Mouse (Mus musculus): ENCODE data around the gene 1110002E22Rik.

Gene 1110002E22Rik

DNA sequence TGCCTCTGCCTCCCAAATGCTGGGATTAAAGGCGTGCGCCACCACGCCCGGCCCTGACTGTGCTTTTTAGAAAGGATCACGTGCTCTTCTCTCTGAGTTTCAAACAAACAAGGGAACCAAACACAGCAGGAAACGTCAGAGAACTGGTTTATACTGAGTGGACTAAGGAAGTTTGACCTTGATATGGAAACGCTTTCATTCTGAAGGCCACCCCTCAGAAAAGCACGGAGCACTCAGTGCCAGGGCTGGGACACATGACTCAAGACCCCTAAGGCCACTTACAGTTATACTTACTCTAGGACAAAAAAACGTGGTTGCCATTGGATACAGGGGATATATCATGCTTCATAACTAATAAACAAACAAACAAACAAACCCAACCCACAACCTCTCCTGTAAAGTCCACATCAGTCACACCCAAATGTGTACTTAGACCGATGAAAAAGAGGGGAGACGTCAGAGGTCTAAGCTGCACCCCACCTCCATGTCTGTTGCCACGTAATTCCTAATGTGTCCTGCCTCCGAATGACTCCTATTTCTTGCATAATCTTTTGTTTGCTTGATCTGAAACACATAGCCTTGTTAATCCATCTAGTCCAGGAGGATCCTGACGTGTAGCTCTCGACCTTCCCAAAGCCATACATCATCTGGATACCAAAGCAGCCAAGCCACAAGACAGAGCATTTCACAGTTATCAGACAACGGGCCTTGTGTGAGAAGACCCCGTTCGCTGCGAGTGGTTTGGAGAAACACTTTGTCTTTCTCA lies 31.6 kb downstream of the 1110002E22Rik start:
- in situ Hi-C loops (cut with MboI; ENCODE audit: low pct_unique_long_range_greater_than_20kb in 1 of 2, low sequenced_read_pairs in 2 of 2, unreplicated experiment in 1 of 2) = no loop called here

DNA sequence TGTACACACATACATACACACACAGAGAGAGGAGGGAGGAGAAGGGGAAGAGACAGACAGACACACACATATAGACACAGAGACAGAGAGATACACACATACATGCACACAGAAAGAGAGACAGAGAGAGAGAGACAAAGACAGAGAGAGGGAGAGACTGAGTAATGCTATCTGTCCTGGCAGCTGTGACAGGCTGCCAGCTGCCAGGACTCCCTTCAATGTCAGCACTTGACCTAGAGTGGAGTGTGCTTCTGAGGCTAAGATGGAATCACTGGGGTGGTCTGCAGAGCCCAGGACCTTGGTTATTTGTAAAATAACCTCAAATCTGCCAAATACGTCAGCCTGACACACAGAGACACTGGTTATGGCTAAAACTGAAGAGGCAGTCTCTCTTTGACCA lies 32.9 kb downstream of the 1110002E22Rik start:
- in situ Hi-C loops (cut with MboI; ENCODE audit: low pct_unique_long_range_greater_than_20kb in 1 of 2, low sequenced_read_pairs in 2 of 2, unreplicated experiment in 1 of 2) = no loop called here

DNA sequence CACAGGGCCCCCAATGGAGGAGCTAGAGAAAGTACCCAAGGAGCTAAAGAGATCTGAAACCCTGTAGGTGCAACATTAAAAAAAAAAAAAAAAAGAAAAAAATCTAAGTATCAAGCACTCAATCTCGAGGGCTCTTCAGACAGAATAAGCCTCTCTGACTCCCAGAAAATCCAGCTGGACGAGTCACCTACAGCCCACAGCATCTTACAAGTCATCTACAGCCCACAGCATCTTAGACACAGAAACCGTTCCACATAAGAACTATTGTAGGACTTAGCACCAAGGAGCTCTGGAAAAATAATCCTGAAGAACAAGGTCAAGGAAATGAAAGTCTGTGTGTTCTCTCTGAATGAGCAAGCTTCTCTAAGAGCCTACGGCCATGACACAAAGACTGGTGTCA lies 37.1 kb downstream of the 1110002E22Rik start:
- in situ Hi-C loops (cut with MboI; ENCODE audit: low pct_unique_long_range_greater_than_20kb in 1 of 2, low sequenced_read_pairs in 2 of 2, unreplicated experiment in 1 of 2) = no loop called here

DNA sequence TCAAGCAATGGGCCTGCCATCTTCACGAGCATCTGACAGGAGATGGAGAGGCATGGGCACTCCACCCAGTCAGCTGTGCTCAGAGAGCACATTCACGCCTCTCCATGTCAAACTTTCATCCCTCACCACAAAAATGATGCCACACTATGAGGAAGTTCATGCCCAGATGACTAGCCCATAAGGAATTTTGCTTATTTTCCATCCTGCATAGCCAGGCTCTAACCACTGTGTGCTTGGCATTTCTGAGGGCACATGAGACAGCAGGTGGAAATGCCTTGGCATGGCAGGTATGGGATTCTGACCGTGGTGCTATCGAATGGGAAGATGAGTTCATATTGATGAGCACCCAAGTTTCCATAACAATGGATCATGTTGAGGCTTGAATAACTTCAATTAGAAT lies 38.8 kb downstream of the 1110002E22Rik start:
- in situ Hi-C loops (cut with MboI; ENCODE audit: low pct_unique_long_range_greater_than_20kb in 1 of 2, low sequenced_read_pairs in 2 of 2, unreplicated experiment in 1 of 2) = no loop called here

DNA sequence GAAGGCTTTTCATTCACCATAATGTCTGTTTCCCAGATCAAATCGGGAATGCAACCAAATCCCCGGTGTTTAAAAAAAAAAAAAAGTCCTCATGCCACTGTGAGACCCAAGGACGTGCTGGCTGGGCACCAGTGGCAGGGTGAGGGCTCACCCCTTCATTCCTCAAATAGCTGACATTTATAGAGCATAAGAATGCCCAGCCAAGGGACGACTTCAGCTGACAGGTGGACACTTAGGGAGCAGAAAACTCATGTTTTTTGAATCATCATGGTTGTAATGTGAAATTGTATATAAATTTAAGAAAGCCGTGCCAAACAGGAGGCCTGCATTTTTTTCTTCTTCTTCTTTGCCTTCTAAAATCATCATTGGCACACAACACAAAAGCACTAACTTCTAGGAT lies 40.2 kb downstream of the 1110002E22Rik start:
- in situ Hi-C loops (cut with MboI; ENCODE audit: low pct_unique_long_range_greater_than_20kb in 1 of 2, low sequenced_read_pairs in 2 of 2, unreplicated experiment in 1 of 2) = no loop called here

DNA sequence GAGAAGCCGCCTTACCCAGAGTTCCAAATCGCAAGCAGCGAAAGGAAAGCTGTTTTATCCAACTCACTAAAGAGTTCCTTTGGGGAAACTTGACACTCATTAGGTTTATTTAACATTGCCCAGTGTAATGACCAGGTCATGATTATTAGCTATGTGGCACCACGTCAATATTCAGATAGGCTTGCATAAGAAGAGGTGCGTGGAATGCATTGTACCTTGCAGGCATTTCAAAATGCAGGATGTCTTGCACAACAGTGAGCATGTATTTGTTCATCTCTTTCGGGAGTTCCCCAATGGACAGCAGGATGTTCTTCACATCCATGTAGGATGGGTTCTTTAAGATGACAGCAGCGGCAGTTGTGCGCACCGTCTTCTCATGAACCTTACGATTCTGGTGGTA lies 42.0 kb downstream of the 1110002E22Rik start:
- in situ Hi-C loops (cut with MboI; ENCODE audit: low pct_unique_long_range_greater_than_20kb in 1 of 2, low sequenced_read_pairs in 2 of 2, unreplicated experiment in 1 of 2) = no loop called here

DNA sequence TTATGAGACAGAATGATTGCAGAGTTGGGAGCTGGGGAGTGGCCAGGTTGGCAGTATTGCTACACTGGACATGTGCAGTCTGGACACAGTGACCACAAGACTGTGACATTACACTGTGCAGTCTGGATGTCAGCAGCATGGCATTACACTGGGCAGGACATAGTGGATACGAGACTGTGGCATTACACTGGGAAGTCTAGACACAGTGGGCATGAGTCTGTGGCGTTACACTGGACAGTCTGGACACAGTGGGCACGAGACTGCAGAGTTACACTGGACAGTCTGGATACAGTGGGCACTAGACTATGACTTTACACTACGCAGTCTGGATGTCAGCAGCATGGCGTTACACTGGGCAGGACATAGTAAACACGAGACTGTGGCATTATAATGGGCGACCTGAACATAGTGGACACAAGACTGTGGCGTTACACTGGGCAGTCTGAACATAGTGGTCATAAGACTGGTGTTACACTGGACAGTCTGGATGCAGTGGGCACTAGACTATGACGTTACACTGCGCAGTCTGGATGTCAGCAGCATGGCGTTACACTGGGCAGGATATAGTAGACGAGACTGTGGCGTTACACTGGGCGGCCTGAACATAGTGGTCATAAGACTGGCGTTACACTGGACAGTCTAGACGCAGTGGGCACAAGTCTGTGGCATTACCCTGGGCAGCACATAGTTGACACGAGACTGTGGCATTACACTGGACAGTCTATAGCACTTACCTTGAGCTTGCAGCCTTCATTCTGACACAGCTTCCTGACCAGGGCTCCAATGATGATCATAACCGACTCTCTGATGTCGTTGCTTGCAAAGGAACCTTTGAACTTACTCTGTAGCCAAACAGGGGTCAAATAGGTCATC lies 46.3 kb downstream of the 1110002E22Rik start:
- in situ Hi-C loops (cut with MboI; ENCODE audit: low pct_unique_long_range_greater_than_20kb in 1 of 2, low sequenced_read_pairs in 2 of 2, unreplicated experiment in 1 of 2) = no loop called here

DNA sequence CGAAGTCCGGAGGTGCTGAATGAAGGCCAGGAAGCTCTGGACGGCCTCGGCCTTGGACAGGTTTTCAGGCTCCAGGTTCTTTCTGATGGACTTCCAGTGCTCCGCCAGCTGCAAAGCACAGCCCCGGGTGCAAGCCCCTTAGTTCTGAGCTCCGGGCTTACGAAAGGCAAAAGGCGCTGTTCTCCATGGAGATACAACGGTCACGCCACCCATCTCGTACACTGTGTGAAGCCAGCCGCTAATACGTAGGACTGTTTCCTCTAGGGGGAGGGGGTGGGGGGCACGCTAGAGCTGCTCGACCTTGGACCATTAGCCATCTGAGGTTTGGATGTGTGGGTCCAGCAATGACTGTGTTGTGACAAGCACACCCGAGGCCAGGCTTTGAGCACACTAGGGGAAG lies 49.3 kb downstream of the 1110002E22Rik start:
- in situ Hi-C loops (cut with MboI; ENCODE audit: low pct_unique_long_range_greater_than_20kb in 1 of 2, low sequenced_read_pairs in 2 of 2, unreplicated experiment in 1 of 2) = no loop called here

DNA sequence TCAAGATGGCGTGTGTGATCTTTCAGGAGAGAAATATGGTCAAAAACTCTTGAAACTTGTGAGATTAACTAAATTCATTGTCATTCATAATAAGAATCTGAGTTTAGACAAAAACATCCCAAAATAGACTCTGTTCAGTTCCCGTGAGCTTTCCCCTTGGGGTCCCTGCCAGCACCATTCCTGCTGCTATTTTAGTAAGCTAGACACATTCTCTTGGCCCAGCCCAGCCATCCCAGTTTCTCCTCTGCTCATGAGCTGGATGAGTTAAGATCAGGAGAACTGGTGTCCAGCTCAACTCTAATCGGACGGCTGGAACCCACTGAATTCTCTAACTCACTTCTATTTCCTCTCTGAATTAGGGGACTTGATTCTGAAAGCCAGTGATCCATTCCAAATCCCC lies 52.0 kb downstream of the 1110002E22Rik start:
- in situ Hi-C loops (cut with MboI; ENCODE audit: low pct_unique_long_range_greater_than_20kb in 1 of 2, low sequenced_read_pairs in 2 of 2, unreplicated experiment in 1 of 2) = no loop called here

DNA sequence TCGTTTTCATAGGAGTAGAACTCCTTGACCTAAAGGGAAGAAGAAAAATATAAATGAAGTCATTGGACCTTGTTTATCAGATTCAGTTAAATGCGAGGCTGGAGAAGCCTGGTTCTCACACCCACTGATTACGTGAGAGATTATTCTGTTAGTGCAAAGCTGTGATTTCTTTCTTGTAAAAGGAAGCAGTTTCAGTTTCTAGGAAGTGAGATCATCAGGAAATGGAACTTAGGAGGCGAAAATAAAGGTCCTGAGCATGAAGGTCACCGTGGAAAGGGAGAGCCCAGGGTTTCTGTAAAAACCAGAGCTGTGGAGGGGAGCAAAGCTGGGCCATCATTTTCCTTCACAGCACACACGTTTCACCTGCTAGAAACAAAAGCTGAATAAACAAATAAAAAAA lies 53.5 kb downstream of the 1110002E22Rik start:
- in situ Hi-C loops (cut with MboI; ENCODE audit: low pct_unique_long_range_greater_than_20kb in 1 of 2, low sequenced_read_pairs in 2 of 2, unreplicated experiment in 1 of 2) = no loop called here

DNA sequence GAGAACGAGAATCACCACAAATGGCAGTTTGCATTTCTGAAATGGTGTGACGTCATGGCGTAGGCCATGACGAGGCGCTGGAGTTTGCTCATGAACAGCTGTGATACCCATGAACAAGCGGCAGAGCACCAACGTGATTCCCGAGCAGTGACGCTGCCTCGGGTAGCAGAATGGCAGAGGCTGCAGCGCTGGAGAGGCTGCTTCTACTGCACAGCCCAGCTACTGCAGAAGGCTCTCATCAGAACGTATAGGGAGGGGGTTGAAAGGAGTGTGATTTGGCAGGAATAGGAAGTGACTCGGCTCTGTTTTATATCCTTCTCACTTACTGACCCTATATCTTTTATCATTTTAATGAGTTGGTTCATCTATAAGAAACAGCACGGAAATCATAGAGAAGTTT lies 54.0 kb downstream of the 1110002E22Rik start:
- in situ Hi-C loops (cut with MboI; ENCODE audit: low pct_unique_long_range_greater_than_20kb in 1 of 2, low sequenced_read_pairs in 2 of 2, unreplicated experiment in 1 of 2) = no loop called here

DNA sequence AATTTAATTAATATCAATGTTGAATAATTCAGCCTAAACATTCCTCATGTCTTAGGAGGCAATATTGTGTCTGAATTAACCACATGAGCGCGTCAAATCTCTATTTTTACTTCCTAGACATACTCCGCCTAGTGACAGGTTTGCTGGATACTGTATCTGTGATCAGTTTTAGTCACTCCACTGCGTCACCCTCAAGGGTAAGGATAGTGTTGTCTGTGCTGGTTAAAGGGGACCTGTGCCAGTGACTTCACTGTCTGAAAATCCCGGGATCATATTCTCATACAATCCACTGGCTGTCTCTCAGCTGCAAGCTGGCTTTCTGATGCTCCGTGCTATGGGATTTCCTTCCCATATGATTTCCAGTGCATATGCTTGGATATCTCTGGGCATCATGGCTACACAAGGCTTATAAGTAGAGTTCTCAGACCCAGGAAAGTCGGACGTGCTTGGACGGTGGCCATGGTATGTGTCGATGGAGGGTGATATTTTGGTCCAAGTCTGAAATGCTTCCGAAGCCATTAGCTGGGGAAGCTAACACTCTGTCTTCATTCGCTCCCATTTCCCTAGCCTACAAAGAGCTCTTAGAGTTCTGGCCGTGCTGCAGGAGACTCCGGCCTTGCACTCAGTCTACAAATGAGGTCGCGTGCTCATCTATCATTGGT lies 54.7 kb downstream of the 1110002E22Rik start:
- in situ Hi-C loops (cut with MboI; ENCODE audit: low pct_unique_long_range_greater_than_20kb in 1 of 2, low sequenced_read_pairs in 2 of 2, unreplicated experiment in 1 of 2) = no loop called here

DNA sequence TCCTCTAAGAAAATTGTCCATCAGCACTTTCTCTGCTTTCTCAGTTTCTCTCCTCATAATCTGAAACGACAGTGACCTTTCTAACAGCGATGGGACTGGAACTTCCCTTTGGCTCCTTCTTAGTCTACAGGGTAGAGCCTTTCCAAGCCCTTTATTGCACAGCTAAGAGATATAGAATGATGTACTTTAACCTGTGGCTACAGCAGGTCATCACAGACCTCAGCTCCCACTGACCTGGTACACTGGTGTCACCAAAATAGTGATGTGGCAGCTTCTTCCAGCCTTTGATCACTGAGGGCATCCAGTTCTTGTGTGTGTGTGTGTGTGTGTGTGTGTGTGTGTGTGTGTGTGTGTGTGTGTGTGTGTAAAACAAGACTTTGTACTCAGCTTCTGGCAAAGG lies 56.6 kb downstream of the 1110002E22Rik start:
- in situ Hi-C loops (cut with MboI; ENCODE audit: low pct_unique_long_range_greater_than_20kb in 1 of 2, low sequenced_read_pairs in 2 of 2, unreplicated experiment in 1 of 2) = no loop called here

DNA sequence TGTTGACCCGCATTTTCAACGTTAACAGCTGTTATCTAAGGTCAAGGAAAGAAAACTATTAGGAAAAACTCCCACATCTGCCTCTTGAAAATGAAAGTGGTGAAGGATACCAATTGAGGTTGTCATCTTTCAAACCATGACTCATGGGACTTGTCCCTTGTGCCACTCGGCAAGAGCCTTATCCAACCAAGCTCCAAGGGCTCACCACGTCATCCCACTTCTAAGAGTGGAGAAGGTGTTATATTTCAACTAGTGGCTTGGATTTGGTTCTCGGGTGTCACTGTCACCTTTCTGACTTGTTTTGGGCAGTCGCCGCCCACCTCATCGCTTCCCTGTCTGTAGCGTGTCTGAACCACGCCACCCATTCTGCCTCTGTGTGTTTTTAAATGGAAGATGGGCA lies 59.0 kb downstream of the 1110002E22Rik start:
- in situ Hi-C loops (cut with MboI; ENCODE audit: low pct_unique_long_range_greater_than_20kb in 1 of 2, low sequenced_read_pairs in 2 of 2, unreplicated experiment in 1 of 2) = no loop called here

DNA sequence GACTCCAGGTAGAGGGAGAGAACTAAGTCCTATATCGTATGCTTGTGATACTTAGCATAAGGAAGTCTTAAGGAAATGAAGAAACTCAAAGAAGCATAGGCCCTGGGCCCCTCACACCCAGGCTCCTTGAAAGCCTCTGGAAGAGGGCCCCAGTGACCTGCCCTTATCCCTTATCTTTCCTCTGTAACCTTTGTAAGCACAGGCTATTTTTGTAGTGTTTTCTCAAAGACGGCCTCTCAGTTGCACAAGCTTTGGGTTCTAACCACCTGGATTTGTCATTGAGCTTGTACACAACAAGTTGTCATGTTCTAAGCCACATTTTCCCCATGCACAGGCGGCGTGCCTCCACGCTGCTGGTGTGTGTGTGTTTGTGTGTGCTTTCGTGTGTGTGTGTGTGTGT lies 64.3 kb downstream of the 1110002E22Rik start:
- in situ Hi-C loops (cut with MboI; ENCODE audit: low pct_unique_long_range_greater_than_20kb in 1 of 2, low sequenced_read_pairs in 2 of 2, unreplicated experiment in 1 of 2) = loop anchor here (25.0 kb wide), 1 partner anchor 342 kb away; no protein-coding TSS in a partner anchor

DNA sequence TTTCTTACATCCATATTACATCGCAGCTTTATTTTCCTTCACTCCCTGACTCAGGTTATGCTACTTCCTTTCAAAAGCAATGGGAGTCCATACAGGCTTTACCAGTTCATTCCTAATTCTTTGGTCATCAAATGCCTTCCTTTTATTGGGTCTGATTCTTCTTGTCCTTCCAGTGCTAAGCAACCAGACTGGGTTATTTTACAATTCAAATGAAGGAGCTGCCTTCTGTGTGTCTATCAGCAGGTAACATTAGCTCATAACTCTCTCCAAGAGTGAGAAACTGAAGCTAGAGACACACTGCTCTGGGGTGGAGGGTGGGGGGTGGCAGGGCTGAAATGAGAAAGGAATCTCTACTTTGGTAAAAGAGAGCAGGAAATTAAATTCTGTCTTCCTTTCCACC lies 65.8 kb downstream of the 1110002E22Rik start:
- in situ Hi-C loops (cut with MboI; ENCODE audit: low pct_unique_long_range_greater_than_20kb in 1 of 2, low sequenced_read_pairs in 2 of 2, unreplicated experiment in 1 of 2) = loop anchor here (25.0 kb wide), 1 partner anchor 343 kb away; no protein-coding TSS in a partner anchor
